Mouse (Mus musculus) intestine, embryonic 14.5 days (tissue): Measurements from ENCODE around the gene Stxbp4. TPM values are rescaled to one million over a fixed set of nuclear protein-coding genes. Genes with fewer than 3 reads are reported as not detected.

Experiments
- ATAC-seq: fragments of 200-750 bp; cut with Nextera tagmentation; replicated peaks from 2 replicates; pipeline ENCODE4 v1.8.0; 2017; ENCODE audit warnings: low read depth, moderate number of reproducible peaks, moderate TSS enrichment, moderate library complexity; ENCODE audit not compliant: low FRiP score, low TSS enrichment
- DNase-seq: peaks from one replicate; pipeline ENCODE4 v3.0.0-alpha.2; 2018; ENCODE audit warnings: low spot score
- H3K27ac ChIP-seq: fragments of 300-500 bp; sonication (generic); 2 replicates; pipeline ENCODE4 v1.5.1; 2014; ENCODE audit warnings: low read depth, mild to moderate bottlenecking, control low read depth
- H3K27me3 ChIP-seq: fragments of 300-500 bp; sonication (generic); replicated peaks from 2 replicates; pipeline ENCODE4 v1.6.1; 2014; ENCODE audit warnings: low read length, control low read depth; ENCODE audit not compliant: control insufficient read depth, insufficient read depth
- H3K36me3 ChIP-seq: fragments of 300-500 bp; sonication (generic); 2 replicates; pipeline ENCODE4 v1.6.1; 2014; ENCODE audit warnings: low read length, control low read depth; ENCODE audit not compliant: control insufficient read depth, insufficient read depth
- H3K4me1 ChIP-seq: fragments of 300-500 bp; sonication (generic); replicated peaks from 2 replicates; pipeline ENCODE4 v1.6.1; 2014; ENCODE audit warnings: low read length, control low read depth, mixed read lengths; ENCODE audit not compliant: control insufficient read depth, insufficient read depth
- H3K4me2 ChIP-seq: fragments of 300-500 bp; sonication (generic); 2 replicates; pipeline ENCODE4 v1.6.1; 2014; ENCODE audit warnings: low read length
- H3K4me3 ChIP-seq: fragments of 300-500 bp; sonication (generic); 2 replicates; pipeline ENCODE4 v1.5.1; 2014; ENCODE audit warnings: low read depth, low read length, control low read depth, mixed read lengths
- H3K9ac ChIP-seq: fragments of 300-500 bp; sonication (generic); 2 replicates; pipeline ENCODE4 v1.6.1; 2014; ENCODE audit warnings: mild to moderate bottlenecking, low read length
- H3K9me3 ChIP-seq: fragments of 300-500 bp; sonication (generic); 2 replicates; pipeline ENCODE4 v1.6.1; 2016; ENCODE audit warnings: low read length, control low read depth; ENCODE audit not compliant: control insufficient read depth
- WGBS: fragments of 180-500 bp; shearing (Covaris S2); extraction: QIAGEN DNeasy Blood & Tissue Kit; methylation state at CpG from one replicate; pipeline ENCODE4 v1.1.7; 2014; 5-methylcytosine and 5-hydroxymethylcytosine counted together
- polyA plus RNA-seq: library from polyadenylated mRNA; unstranded; fragments of >200 nt; fragmentation: Nextera tagmentation; extraction: Ambion mirVana; gene quantifications from 2 replicates; pipeline ENCODE4 v1.2.1, GENCODE M21; 2014

Stxbp4 gene
- polyA plus RNA-seq, 1 experiment from 2014 or later: 18.7 TPM

- H3K4me1 ChIP-seq: no peaks in the 10 kb centered on the region
- H3K9me3 ChIP-seq: no peaks in the 10 kb centered on the region
- H3K36me3 ChIP-seq: peaks cover 9% of the 10 kb centered on the region; the same call in 1 of the 2 replicates
- H3K4me2 ChIP-seq: no peak overlapping the region
- DNase-seq: no peak
- H3K4me3 ChIP-seq: no peak overlapping the region
- H3K9ac ChIP-seq: no peak overlapping the region
- H3K27me3 ChIP-seq: no peaks in the 10 kb centered on the region
- H3K27ac ChIP-seq: no peak overlapping the region
- WGBS: 88% methylated on average over 14 of the region's 14 CpGs
- no peak for ATAC-seq
Measured at GRCm38 (mm10) chr11:90484750-90485637, 152.9 kb downstream of the Stxbp4 start.

- no peak overlapping the region for H3K9ac ChIP-seq
- H3K36me3 ChIP-seq: peaks cover 13% of the 10 kb centered on the region
- H3K4me2 ChIP-seq: no peak overlapping the region
- WGBS: 90% methylated on average over 3 of the region's 3 CpGs
- H3K9me3 ChIP-seq: no peaks in the 10 kb centered on the region
- H3K4me1 ChIP-seq: no peaks in the 10 kb centered on the region
- DNase-seq (no peak), ATAC-seq (no peak)
- H3K4me3 ChIP-seq: no peak overlapping the region
- H3K27ac ChIP-seq: no peak overlapping the region
- no peaks in the 10 kb centered on the region for H3K27me3 ChIP-seq
Measured at GRCm38 (mm10) chr11:90483766-90484165, 154.1 kb downstream of the Stxbp4 start.

- peaks cover 8% of the 10 kb centered on the region for H3K36me3 ChIP-seq
- WGBS: 37% methylated on average over 1 of the region's 1 CpGs
- DNase-seq (no peak), ATAC-seq (no peak)
- no peak overlapping the region for H3K4me3 ChIP-seq
- H3K4me2 ChIP-seq: no peak overlapping the region
- no peak overlapping the region for H3K9ac ChIP-seq
- no peak overlapping the region for H3K27ac ChIP-seq
- H3K27me3 ChIP-seq: no peaks in the 10 kb centered on the region
- H3K9me3 ChIP-seq: no peaks in the 10 kb centered on the region
- no peaks in the 10 kb centered on the region for H3K4me1 ChIP-seq
Measured at GRCm38 (mm10) chr11:90481828-90482227, 156.1 kb downstream of the Stxbp4 start.

- WGBS: 86% methylated on average over 4 of the region's 4 CpGs
- no peak for ATAC-seq
- Histone ChIP-seq H3K4me3 (no peak overlapping the region), H3K9ac (no peak overlapping the region), H3K4me2 (no peak overlapping the region), H3K36me3 (no peaks in the 10 kb centered on the region), H3K9me3 (no peaks in the 10 kb centered on the region), H3K27ac (no peak overlapping the region), H3K4me1 (no peaks in the 10 kb centered on the region), H3K27me3 (no peaks in the 10 kb centered on the region)
- no peak for DNase-seq
Measured at GRCm38 (mm10) chr11:90470271-90470670, 167.6 kb downstream of the Stxbp4 start.

- no peak for ATAC-seq
- no peaks in the 10 kb centered on the region for H3K27me3 ChIP-seq
- no peaks in the 10 kb centered on the region for H3K9me3 ChIP-seq
Measured at GRCm38 (mm10) chr11:90464046-90464595, 173.8 kb downstream of the Stxbp4 start.

GRCm38 (mm10) chr11:90460458-90460857, 177.4 kb downstream of the Stxbp4 start:
- 92% methylated on average over 3 of the region's 3 CpGs for WGBS
- ATAC-seq: no peak

More at GRCm38 (mm10) chr11:90464046-90464595, 173.8 kb downstream of the Stxbp4 start:
- Histone ChIP-seq H3K4me3 (no peak overlapping the region), H3K9ac (no peak overlapping the region), H3K4me2 (no peak overlapping the region), H3K4me1 (no peaks in the 10 kb centered on the region), H3K36me3 (no peaks in the 10 kb centered on the region), H3K27ac (no peak overlapping the region)
- WGBS: 73% methylated on average over 10 of the region's 10 CpGs
- DNase-seq: no peak

GRCm38 (mm10) chr11:90452134-90452533, 185.8 kb downstream of the Stxbp4 start:
- H3K4me1 ChIP-seq: no peaks in the 10 kb centered on the region
- ATAC-seq (no peak), DNase-seq (no peak)
- no peak overlapping the region for H3K9ac ChIP-seq
- H3K36me3 ChIP-seq: no peaks in the 10 kb centered on the region
- H3K9me3 ChIP-seq: no peaks in the 10 kb centered on the region
- no peaks in the 10 kb centered on the region for H3K27me3 ChIP-seq
- H3K27ac ChIP-seq: no peak overlapping the region
- no peak overlapping the region for H3K4me3 ChIP-seq
- WGBS: 57% methylated on average over 3 of the region's 3 CpGs
- H3K4me2 ChIP-seq: no peak overlapping the region

More at GRCm38 (mm10) chr11:90460458-90460857, 177.4 kb downstream of the Stxbp4 start:
- no peak for DNase-seq
- no peak overlapping the region for H3K4me2 ChIP-seq
- H3K9ac ChIP-seq: no peak overlapping the region
- H3K36me3 ChIP-seq: no peaks in the 10 kb centered on the region
- no peaks in the 10 kb centered on the region for H3K9me3 ChIP-seq
- H3K27me3 ChIP-seq: no peaks in the 10 kb centered on the region
- H3K4me1 ChIP-seq: no peaks in the 10 kb centered on the region
- no peak overlapping the region for H3K27ac ChIP-seq
- H3K4me3 ChIP-seq: no peak overlapping the region

- no peak for ATAC-seq
- no peak overlapping the region for H3K4me3 ChIP-seq
- no peak for DNase-seq
- no peak overlapping the region for H3K4me2 ChIP-seq
- H3K27me3 ChIP-seq: no peaks in the 10 kb centered on the region
- H3K27ac ChIP-seq: no peak overlapping the region
- H3K36me3 ChIP-seq: no peaks in the 10 kb centered on the region
- 79% methylated on average over 5 of the region's 5 CpGs for whole genome bisulfite sequencing
- H3K9ac ChIP-seq: no peak overlapping the region
- H3K4me1 ChIP-seq: no peaks in the 10 kb centered on the region
- H3K9me3 ChIP-seq: no peaks in the 10 kb centered on the region
Measured at GRCm38 (mm10) chr11:90451506-90451905, 186.4 kb downstream of the Stxbp4 start.
